Mouse (Mus musculus) embryonic facial prominence, embryonic 14.5 days (tissue): Measurements from ENCODE around the gene Inka1. TPM values are rescaled to one million over a fixed set of nuclear protein-coding genes. Genes with fewer than 3 reads are reported as not detected.
A peak's percentile ranks its signal among the peaks of the same experiment; 100 is the strongest.

ENCODE experiments used
- ATAC-seq: fragments of 200-750 bp; cut with Nextera tagmentation; 2 replicates; pipeline ENCODE4 v1.8.0; 2017; ENCODE audit warnings: low read depth, moderate number of reproducible peaks, moderate TSS enrichment
- DNase-seq: peaks from one replicate; pipeline ENCODE4 v3.0.0-alpha.2; 2015; ENCODE audit warnings: low spot score
- H3K27ac ChIP-seq: fragments of 300-500 bp; sonication (generic); replicated peaks from 2 replicates; pipeline ENCODE4 v1.5.1; 2014; ENCODE audit warnings: low read depth, mild to moderate bottlenecking, low read length, moderate library complexity
- H3K27me3 ChIP-seq: fragments of 300-500 bp; sonication (generic); replicated peaks from 2 replicates; pipeline ENCODE4 v1.6.1; 2014; ENCODE audit warnings: low read length; ENCODE audit not compliant: control insufficient read depth, insufficient read depth
- H3K36me3 ChIP-seq: fragments of 300-500 bp; sonication (generic); 2 replicates; pipeline ENCODE4 v1.6.1; 2014; ENCODE audit warnings: low read length, mixed read lengths; ENCODE audit not compliant: control insufficient read depth, insufficient read depth
- H3K4me1 ChIP-seq: fragments of 300-500 bp; sonication (generic); 2 replicates; pipeline ENCODE4 v1.6.1; 2014; ENCODE audit warnings: antibody characterized with exemption, low read length; ENCODE audit not compliant: control insufficient read depth, insufficient read depth
- H3K4me2 ChIP-seq: fragments of 300-500 bp; sonication (generic); 2 replicates; pipeline ENCODE4 v1.6.1; 2014; ENCODE audit warnings: low read depth, mild to moderate bottlenecking, low read length, moderate library complexity, mixed read lengths
- H3K4me3 ChIP-seq: fragments of 300-500 bp; sonication (generic); 2 replicates; pipeline ENCODE4 v1.5.1; 2014; ENCODE audit warnings: low read depth, mild to moderate bottlenecking, low read length
- H3K9ac ChIP-seq: fragments of 300-500 bp; sonication (generic); 2 replicates; pipeline ENCODE4 v1.6.1; 2014; ENCODE audit warnings: low read depth, mild to moderate bottlenecking, low read length, moderate library complexity, mixed read lengths
- H3K9me3 ChIP-seq: fragments of 300-500 bp; sonication (generic); 2 replicates; pipeline ENCODE4 v1.6.1; 2016; ENCODE audit warnings: low read length; ENCODE audit not compliant: control insufficient read depth
- WGBS: fragments of 180-500 bp; shearing (Covaris S2); extraction: QIAGEN DNeasy Blood & Tissue Kit; methylation state at CpG from one replicate; pipeline ENCODE4 v1.1.7; 2014; 5-methylcytosine and 5-hydroxymethylcytosine counted together
- polyA plus RNA-seq: library from polyadenylated mRNA; unstranded; fragments of >200 nt; fragmentation: Nextera tagmentation; extraction: Ambion mirVana; gene quantifications from 2 replicates; pipeline ENCODE4 v1.2.1, GENCODE M21; 2014

Inka1 gene
- polyA plus RNA-seq, 1 experiment from 2014 or later, result 77.7 TPM

- Histone ChIP-seq H3K4me3 (no peak overlapping the region), H3K4me1 (no peaks in the 10 kb centered on the region), H3K9me3 (no peaks in the 10 kb centered on the region), H3K27ac (no peak overlapping the region), H3K27me3 (no peaks in the 10 kb centered on the region), H3K36me3 (peaks cover 19% of the 10 kb centered on the region), H3K9ac (no peak overlapping the region), H3K4me2 (no peak overlapping the region)
- DNase-seq (no peak), ATAC-seq (no peak)
Observed at GRCm38 (mm10) chr9:108010385-108010784, 24.7 kb upstream of the Inka1 start.

- ATAC-seq (no peak), DNase-seq (no peak)
- Histone ChIP-seq H3K4me3 (no peak overlapping the region), H3K9ac (no peak overlapping the region), H3K27me3 (no peaks in the 10 kb centered on the region), H3K9me3 (no peaks in the 10 kb centered on the region), H3K4me1 (peaks cover 16% of the 10 kb centered on the region), H3K4me2 (no peak overlapping the region), H3K27ac (no peak overlapping the region), H3K36me3 (peaks cover 7% of the 10 kb centered on the region)
- WGBS, result 76% methylated on average over 5 of the region's 5 CpGs
Observed at GRCm38 (mm10) chr9:108008041-108008440, 22.4 kb upstream of the Inka1 start.

GRCm38 (mm10) chr9:108003531-108003890, 17.8 kb upstream of the Inka1 start:
- H3K9me3 ChIP-seq, result no peaks in the 10 kb centered on the region
- WGBS, result 9% methylated on average over 8 of the region's 8 CpGs
- H3K27ac ChIP-seq, result peak overlapping the region; percentile 94
- H3K27me3 ChIP-seq, result no peaks in the 10 kb centered on the region
- no peaks in the 10 kb centered on the region for H3K36me3 ChIP-seq
- peaks cover 16% of the 10 kb centered on the region for H3K4me1 ChIP-seq
- H3K9ac ChIP-seq, result peak overlapping the region; percentile 98
- ATAC-seq (no peak), DNase-seq (peak; percentile 41)
- peak overlapping the region; percentile 80 for H3K4me2 ChIP-seq
- H3K4me3 ChIP-seq, result peak overlapping the region; percentile 93

- Histone ChIP-seq H3K9me3 (no peaks in the 10 kb centered on the region), H3K4me3 (peak overlapping the region; percentile 93), H3K9ac (peak overlapping the region; percentile 98), H3K4me2 (peak overlapping the region; percentile 80), H3K27me3 (no peaks in the 10 kb centered on the region), H3K27ac (peak overlapping the region; percentile 94), H3K36me3 (no peaks in the 10 kb centered on the region), H3K4me1 (peaks cover 16% of the 10 kb centered on the region)
- ATAC-seq (peak; percentile 56), DNase-seq (no peak)
- under 1% methylated on average over 25 of the region's 50 CpGs for WGBS
Observed at GRCm38 (mm10) chr9:108002778-108003530, 17.3 kb upstream of the Inka1 start.

- Histone ChIP-seq H3K4me2 (peak within 1 kb of the TSS; percentile 80), H3K27ac (peak within 1 kb of the TSS; percentile 94), H3K4me3 (peak within 1 kb of the TSS; percentile 93), H3K9me3 (no peaks in the 10 kb centered on the region), H3K27me3 (no peaks in the 10 kb centered on the region), H3K9ac (peak within 1 kb of the TSS; percentile 98), H3K4me1 (peaks cover 16% of the 10 kb centered on the region), H3K36me3 (no peaks in the 10 kb centered on the region)
- ATAC-seq, result peak; percentile 99
- WGBS, result 1% methylated on average over 50 of the region's 51 CpGs
- DNase-seq, result peak; percentile 100
Observed at GRCm38 (mm10) chr9:108001922-108002770, 16.5 kb upstream of the Inka1 start, which contains the start of gene Ip6k1. Ip6k1 (plus strand) TSS chr9:108002501.

- no peak for ATAC-seq
- no peaks in the 10 kb centered on the region for H3K4me1 ChIP-seq
- DNase-seq, result no peak
- no peaks in the 10 kb centered on the region for H3K27me3 ChIP-seq
- no peaks in the 10 kb centered on the region for H3K36me3 ChIP-seq
- H3K9ac ChIP-seq, result no peak within 1 kb of the TSS
- no peaks in the 10 kb centered on the region for H3K9me3 ChIP-seq
- no peak within 1 kb of the TSS for H3K4me2 ChIP-seq
- 95% methylated on average over 5 of the region's 5 CpGs for WGBS
- H3K27ac ChIP-seq, result no peak within 1 kb of the TSS
- no peak within 1 kb of the TSS for H3K4me3 ChIP-seq
Observed at GRCm38 (mm10) chr9:107996049-107996448, 10.4 kb upstream of the Inka1 start, which contains the start of gene Gm20662. Gm20662 (plus strand) TSS chr9:107996349.

GRCm38 (mm10) chr9:107995513-107995912, 9.8 kb upstream of the Inka1 start:
- Histone ChIP-seq H3K9me3 (no peaks in the 10 kb centered on the region), H3K4me3 (no peak overlapping the region), H3K4me1 (no peaks in the 10 kb centered on the region), H3K9ac (no peak overlapping the region), H3K27ac (no peak overlapping the region), H3K36me3 (no peaks in the 10 kb centered on the region), H3K27me3 (no peaks in the 10 kb centered on the region), H3K4me2 (no peak overlapping the region)
- DNase-seq (no peak), ATAC-seq (no peak)
- WGBS, result 94% methylated on average over 21 of the region's 21 CpGs

GRCm38 (mm10) chr9:107994464-107994863, 8.8 kb upstream of the Inka1 start:
- H3K27ac ChIP-seq, result no peak overlapping the region
- H3K9me3 ChIP-seq, result no peaks in the 10 kb centered on the region
- DNase-seq (no peak), ATAC-seq (no peak)
- no peak overlapping the region for H3K4me3 ChIP-seq
- WGBS, result 59% methylated on average over 2 of the region's 2 CpGs
- no peaks in the 10 kb centered on the region for H3K4me1 ChIP-seq
- no peaks in the 10 kb centered on the region for H3K27me3 ChIP-seq
- H3K4me2 ChIP-seq, result no peak overlapping the region
- no peaks in the 10 kb centered on the region for H3K36me3 ChIP-seq
- H3K9ac ChIP-seq, result no peak overlapping the region
